Mouse (Mus musculus) megakaryocyte-erythroid progenitor cell, adult 5 weeks (primary cell): ENCODE data around the gene Nmnat1. TPM values are rescaled to one million over a fixed set of nuclear protein-coding genes. Genes with fewer than 3 reads are reported as not detected.

ENCODE experiments used
- polyA plus RNA-seq: library from polyadenylated mRNA; stranded (reverse); fragments of >175 nt; gene quantifications from 2 replicates; pipeline ENCODE4 v1.2.3, GENCODE M21; 2012

Gene Nmnat1
- polyA plus RNA-seq, result 3.5 and 3.9 TPM in 2 replicates

GRCm38 (mm10) chr4:149485053-149485824 is at the start of gene Nmnat1, which contains the start of gene Lzic:
Gene Nmnat1, minus strand, starts transcription at chr4:149485202.
Gene Lzic, plus strand, starts transcription at chr4:149485229.

GRCm38 (mm10) chr4:149517868-149518340 is 32.9 kb upstream of the Nmnat1 start, which contains the start of gene Ctnnbip1:
Gene Ctnnbip1, plus strand, starts transcription at chr4:149518236.

GRCm38 (mm10) chr4:149477078-149477477 is 7.9 kb downstream of the Nmnat1 start, which contains the start of gene Tmem274:
Gene Tmem274, plus strand, starts transcription at chr4:149477378.

GRCm38 (mm10) chr4:149454879-149455278 is 30.1 kb downstream of the Nmnat1 start, which contains the start of gene Rbp7:
Gene Rbp7, minus strand, starts transcription at chr4:149454978.

GRCm38 (mm10) chr4:149426325-149427199 is 58.4 kb downstream of the Nmnat1 start, which contains the start of gene Ube4b:
Gene Ube4b, minus strand, starts transcription at chr4:149426749.

Other genes with a start within 250 kb of the Nmnat1 start
- 1.5 and 1.8 TPM in 2 replicates for gene Kif1b, start 177.5 kb downstream of the Nmnat1 start, polyA plus RNA-seq
- 228 and 252 TPM in 2 replicates for gene Ube4b, start 58.5 kb downstream of the Nmnat1 start, polyA plus RNA-seq
- not detected in 2 replicates for gene Rbp7, start 30.2 kb downstream of the Nmnat1 start, polyA plus RNA-seq
- not detected in 2 replicates for gene Tmem274, start 7.8 kb downstream of the Nmnat1 start, polyA plus RNA-seq
- gene Lzic, start within 50 bp of the Nmnat1 start, polyA plus RNA-seq, result 13.9 and 16.5 TPM in 2 replicates
- gene Ctnnbip1, start 33.0 kb upstream of the Nmnat1 start, polyA plus RNA-seq, result 9.0 and 11.6 TPM in 2 replicates
- gene Clstn1, start 101.3 kb upstream of the Nmnat1 start, polyA plus RNA-seq, result 14.2 and 22.6 TPM in 2 replicates
- gene Pik3cd, start 217.4 kb upstream of the Nmnat1 start, polyA plus RNA-seq, result 70.3 and 84.3 TPM in 2 replicates